Mouse (Mus musculus) bone marrow, adult 2 months (tissue): Measurements from ENCODE around the gene C9. TPM values are rescaled to one million over a fixed set of nuclear protein-coding genes. Genes with fewer than 3 reads are reported as not detected.

Experiments used
- H3K27ac ChIP-seq: fragments of 200-500 bp; 2 replicates; pipeline ENCODE4 v1.5.1; 2012; ENCODE audit warnings: low read depth, mild to moderate bottlenecking, control low read depth, inconsistent platforms, low read length; ENCODE audit not compliant: control insufficient read depth, poor library complexity, insufficient read depth
- H3K4me1 ChIP-seq: fragments of 200-500 bp; 2 replicates; pipeline ENCODE4 v1.6.1; 2011; ENCODE audit warnings: low read length; ENCODE audit not compliant: control insufficient read depth, insufficient read depth
- H3K4me3 ChIP-seq: fragments of 200-500 bp; replicated peaks from 2 replicates; pipeline ENCODE3; 2011; ENCODE audit warnings: mild to moderate bottlenecking, low read depth, low read length, control low read depth; ENCODE audit not compliant: control insufficient read depth
- CTCF ChIP-seq: fragments of 200-500 bp; IDR thresholded peaks from 2 replicates; pipeline ENCODE4 v1.5.1; 2011; ENCODE audit warnings: low read length, control low read depth; ENCODE audit not compliant: control insufficient read depth, insufficient read depth
- POLR2A ChIP-seq: fragments of 200-500 bp; IDR thresholded peaks from 2 replicates; pipeline ENCODE4 v1.6.1; 2011; ENCODE audit warnings: low read depth, mild to moderate bottlenecking, control low read depth, low read length, borderline replicate concordance; ENCODE audit not compliant: control insufficient read depth
- WGBS: fragments of 180-500 bp; shearing (Covaris S2); methylation state at CpG from one replicate; pipeline ENCODE4 v1.1.7; 2018; 5-methylcytosine and 5-hydroxymethylcytosine counted together
- polyA plus RNA-seq: library from polyadenylated mRNA; stranded (reverse); fragments of >200 nt; gene quantifications from 2 replicates; pipeline ENCODE4 v1.2.4, GENCODE M21; 2011; ENCODE audit warnings: low replicate concordance; ENCODE audit not compliant: missing spikeins, insufficient read depth, insufficient read length

C9 gene
- polyA plus RNA-seq, 1 experiment, result 22.0 TPM

DNA sequence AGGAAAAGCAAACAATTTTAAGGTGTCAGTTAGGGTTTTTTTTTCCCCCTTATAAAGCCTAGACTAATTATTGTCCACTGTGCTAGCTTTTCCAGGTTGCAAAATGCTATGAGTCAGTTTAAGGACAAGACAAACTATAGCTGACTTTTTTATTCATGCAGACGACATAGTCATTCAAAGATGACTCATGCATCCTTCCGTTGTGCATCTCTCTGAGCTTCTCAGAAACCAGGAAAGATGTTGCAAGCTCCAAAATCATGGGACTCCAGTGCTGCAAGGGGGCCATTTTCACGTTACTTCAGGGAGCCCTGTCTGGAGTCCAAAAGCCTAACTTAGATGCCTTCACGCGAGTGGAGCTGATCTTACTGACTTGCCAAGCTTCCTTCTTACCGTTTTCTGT lies 33.8 kb upstream of the C9 start:
- 53% methylated on average over 6 of the region's 6 CpGs for WGBS
- no peak for TF ChIP-seq POLR2A
- no peak for TF ChIP-seq CTCF
- no peaks in the 10 kb centered on the region for H3K4me1 ChIP-seq
- no peak overlapping the region for H3K27ac ChIP-seq
- H3K4me3 ChIP-seq, result no peak overlapping the region

- Histone ChIP-seq H3K27ac (no peak overlapping the region), H3K4me1 (no peaks in the 10 kb centered on the region), H3K4me3 (no peak overlapping the region)
- TF ChIP-seq CTCF (no peak), POLR2A (no peak)
- 27% methylated on average over 5 of the region's 5 CpGs for WGBS
Measured at GRCm38 (mm10) chr15:6415317-6415716, 29.8 kb upstream of the C9 start.

DNA sequence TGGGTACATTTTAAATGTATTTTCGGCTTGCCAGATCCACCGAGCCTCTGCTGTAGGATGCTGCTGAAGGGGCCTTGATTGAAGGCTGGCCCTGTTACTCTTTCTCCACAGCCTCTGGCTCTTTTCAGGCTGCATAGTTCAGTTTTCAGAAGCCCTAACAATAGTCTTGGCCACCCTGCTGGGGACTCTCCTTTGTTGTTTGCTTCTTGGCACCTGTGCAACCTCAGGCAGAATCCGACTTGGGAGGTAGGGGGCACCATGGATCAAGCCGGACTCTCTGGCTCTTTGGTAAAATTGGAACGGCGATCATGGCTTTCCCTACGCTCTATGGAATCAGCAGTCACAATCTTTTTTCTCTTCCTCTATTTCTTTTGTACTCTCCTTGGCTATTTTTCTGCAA lies 13.3 kb upstream of the C9 start:
- 88% methylated on average over 7 of the region's 7 CpGs for WGBS
- H3K4me3 ChIP-seq, result no peak overlapping the region
- TF ChIP-seq CTCF (no peak), POLR2A (no peak)
- H3K4me1 ChIP-seq, result no peaks in the 10 kb centered on the region
- H3K27ac ChIP-seq, result no peak overlapping the region

GRCm38 (mm10) chr15:6432411-6432810 lies 12.7 kb upstream of the C9 start:
- no peaks in the 10 kb centered on the region for H3K4me1 ChIP-seq
- TF ChIP-seq CTCF (no peak), POLR2A (no peak)
- H3K27ac ChIP-seq, result no peak overlapping the region
- H3K4me3 ChIP-seq, result no peak overlapping the region
- WGBS, result 86% methylated on average over 7 of the region's 7 CpGs

DNA sequence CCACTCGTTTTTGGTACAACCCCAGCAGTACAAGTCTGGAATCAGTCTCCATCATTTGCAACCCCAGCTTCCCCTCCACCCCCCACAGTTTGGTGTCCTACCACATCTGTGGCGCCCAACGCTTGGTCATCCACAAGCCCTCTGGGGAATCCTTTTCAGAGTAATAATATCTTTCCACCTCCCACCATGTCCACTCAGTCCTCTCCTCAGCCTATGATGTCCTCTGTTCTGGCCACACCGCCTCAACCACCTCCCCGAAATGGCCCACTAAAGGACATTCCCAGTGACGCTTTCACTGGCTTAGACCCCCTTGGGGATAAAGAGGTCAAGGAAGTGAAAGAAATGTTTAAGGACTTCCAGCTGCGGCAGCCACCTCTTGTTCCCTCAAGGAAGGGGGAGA lies 9.8 kb upstream of the C9 start:
- TF ChIP-seq POLR2A (no peak), CTCF (no peak)
- no peak overlapping the region for H3K27ac ChIP-seq
- whole genome bisulfite sequencing, result 86% methylated on average over 7 of the region's 7 CpGs
- H3K4me3 ChIP-seq, result no peak overlapping the region
- H3K4me1 ChIP-seq, result no peaks in the 10 kb centered on the region

DNA sequence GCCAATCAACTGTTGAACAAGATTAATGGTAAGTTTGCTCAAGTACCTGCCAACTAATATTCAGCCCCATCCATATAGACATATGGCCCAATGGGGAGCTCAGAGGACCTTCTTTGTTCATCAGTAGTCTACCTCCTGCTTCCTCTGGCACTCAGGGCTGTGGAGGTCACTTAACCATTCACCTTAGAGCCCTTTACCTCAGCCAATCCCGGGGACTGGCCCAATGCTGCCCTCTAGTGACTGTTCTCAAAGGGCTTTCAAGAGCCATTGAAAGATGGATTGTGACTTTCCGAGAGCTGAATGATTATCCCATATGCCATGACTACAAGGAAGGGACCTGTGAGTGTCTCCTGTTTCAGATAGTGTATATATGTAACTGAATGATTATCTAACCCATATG lies 9.4 kb upstream of the C9 start:
- no peak overlapping the region for H3K4me3 ChIP-seq
- H3K27ac ChIP-seq, result no peak overlapping the region
- H3K4me1 ChIP-seq, result no peaks in the 10 kb centered on the region
- WGBS, result 32% methylated on average over 2 of the region's 2 CpGs
- no peak for TF ChIP-seq POLR2A
- TF ChIP-seq CTCF, result peak; percentile 54

GRCm38 (mm10) chr15:6438685-6439084 lies 6.4 kb upstream of the C9 start:
- Histone ChIP-seq H3K27ac (no peak overlapping the region), H3K4me3 (no peak overlapping the region), H3K4me1 (no peaks in the 10 kb centered on the region)
- TF ChIP-seq POLR2A (no peak), CTCF (no peak)
- WGBS, result 88% methylated on average over 3 of the region's 3 CpGs

- Histone ChIP-seq H3K4me3 (no peak overlapping the region), H3K27ac (no peak overlapping the region), H3K4me1 (no peaks in the 10 kb centered on the region)
- WGBS, result 71% methylated on average over 2 of the region's 2 CpGs
- TF ChIP-seq POLR2A (no peak), CTCF (no peak)
Measured at GRCm38 (mm10) chr15:6444452-6444851, 675 bp upstream of the C9 start.

- no peaks in the 10 kb centered on the region for H3K4me1 ChIP-seq
- no peak for TF ChIP-seq CTCF
- no peak for TF ChIP-seq POLR2A
- H3K27ac ChIP-seq, result no peak overlapping the region
- WGBS, result 58% methylated on average over 1 of the region's 1 CpGs
- no peak overlapping the region for H3K4me3 ChIP-seq
Measured at GRCm38 (mm10) chr15:6446181-6446580, 1.1 kb downstream of the C9 start.
